Mouse (Mus musculus) lung, adult 2 months (tissue): ENCODE data around the gene Smyd3. TPM values are rescaled to one million over a fixed set of nuclear protein-coding genes. Genes with fewer than 3 reads are reported as not detected.

Source experiments
- DNase-seq: peaks from one replicate; pipeline ENCODE4 v3.0.0; 2022
- H3K4me1 ChIP-seq: fragments of 200-500 bp; 2 replicates; pipeline ENCODE4 v1.6.1; 2011; ENCODE audit warnings: low read length; ENCODE audit not compliant: control insufficient read depth, insufficient read depth
- H3K4me3 ChIP-seq: fragments of 200-500 bp; replicated peaks from 2 replicates; pipeline ENCODE3; 2011; ENCODE audit warnings: low read depth, mild to moderate bottlenecking, control low read depth, low read length; ENCODE audit errors: extremely low read depth
- CTCF ChIP-seq: fragments of 200-500 bp; IDR thresholded peaks from 2 replicates; pipeline ENCODE4 v1.5.1; 2011; ENCODE audit warnings: mild to moderate bottlenecking, low read length, control low read depth; ENCODE audit not compliant: insufficient read depth
- POLR2A ChIP-seq: fragments of 200-500 bp; IDR thresholded peaks from 2 replicates; pipeline ENCODE4 v1.6.1; 2011; ENCODE audit warnings: low read depth, mild to moderate bottlenecking, control low read depth, low read length, borderline replicate concordance; ENCODE audit errors: extremely low read depth
- WGBS: fragments of 180-500 bp; shearing (Covaris S2); methylation state at CpG from one replicate; pipeline ENCODE4 v1.1.7; 2018; 5-methylcytosine and 5-hydroxymethylcytosine counted together
- polyA plus RNA-seq: library from polyadenylated mRNA; depleted of rRNA; stranded (reverse); fragments of >200 nt; gene quantifications from 2 replicates; pipeline ENCODE4 v1.2.3, GENCODE M21; 2012

Gene Smyd3
- polyA plus RNA-seq, 1 experiment = 4.7 TPM

DNA sequence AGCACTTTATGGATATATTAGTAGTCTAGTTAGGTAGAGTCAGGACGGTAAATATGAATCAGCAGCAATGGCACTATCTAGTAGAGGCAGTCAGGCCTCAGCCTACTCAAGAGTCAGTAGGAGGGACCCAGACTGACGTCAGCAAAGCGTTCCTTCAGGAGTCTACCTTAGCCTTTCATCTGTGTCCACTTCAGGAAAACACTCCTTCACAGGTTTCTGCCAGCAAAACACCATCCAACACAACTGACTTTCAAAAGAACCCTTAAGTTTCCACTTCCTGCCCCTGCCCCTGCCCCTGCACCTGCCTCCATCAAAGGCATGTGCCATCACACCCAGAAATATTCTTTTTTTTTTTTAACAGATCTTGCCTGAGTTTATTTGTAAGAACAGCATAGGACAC is 2.1 kb upstream of the Smyd3 start:
- 66% methylated on average over 3 of the region's 3 CpGs for WGBS
- no peak for DNase-seq

DNA sequence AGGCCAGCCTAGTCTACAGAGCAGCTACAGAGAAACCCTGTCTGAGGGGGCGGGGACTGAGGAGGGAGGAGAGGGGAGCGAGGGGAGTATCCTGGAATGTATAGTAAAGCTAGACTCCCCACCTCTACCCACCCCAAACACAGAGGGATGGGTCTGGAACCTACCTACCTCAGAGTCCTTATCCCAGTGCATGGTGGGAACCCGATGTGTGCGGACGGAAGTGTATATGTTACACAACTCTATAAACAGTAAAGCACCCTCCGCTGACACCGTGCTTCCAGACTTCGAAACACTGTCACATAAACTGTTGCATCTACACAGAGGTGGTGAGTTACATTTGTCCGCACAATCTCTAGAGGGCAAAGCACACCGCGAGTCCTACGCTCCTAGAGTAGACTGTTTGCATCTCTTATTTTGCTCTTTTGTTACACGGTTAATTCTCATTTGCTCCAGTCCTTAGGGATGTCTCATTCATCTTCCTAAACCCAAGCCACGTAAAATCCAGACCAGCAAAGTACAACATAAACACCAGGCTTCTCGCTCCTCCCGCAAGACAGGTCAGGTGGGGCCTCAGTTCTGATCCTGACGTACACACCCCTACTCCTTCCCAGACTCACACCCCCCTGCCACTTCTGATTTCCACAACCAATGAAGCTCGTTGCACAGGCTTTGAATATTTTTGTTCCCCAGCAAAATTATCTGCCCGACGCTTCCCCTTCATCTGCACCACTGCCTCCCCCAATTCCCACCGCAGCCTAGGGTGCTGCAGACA is 714 bp downstream of the Smyd3 start:
- peak; percentile 15 for DNase-seq
- WGBS = under 1% methylated on average over 21 of the region's 21 CpGs
- Histone ChIP-seq H3K4me1 (0 out of 2 replicates have a peak, but pooled peaks cover 2% of the 10 kb centered on the region), H3K4me3 (peak overlapping the region; percentile 77)
- TF ChIP-seq CTCF = no peak

More for the DNA sequence above, 2.1 kb upstream of the Smyd3 start:
- no peak overlapping the region for H3K4me3 ChIP-seq
- TF ChIP-seq POLR2A = no peak
- TF ChIP-seq CTCF = no peak
- H3K4me1 ChIP-seq = 0 out of 2 replicates have a peak, but pooled peaks cover 2% of the 10 kb centered on the region

DNA sequence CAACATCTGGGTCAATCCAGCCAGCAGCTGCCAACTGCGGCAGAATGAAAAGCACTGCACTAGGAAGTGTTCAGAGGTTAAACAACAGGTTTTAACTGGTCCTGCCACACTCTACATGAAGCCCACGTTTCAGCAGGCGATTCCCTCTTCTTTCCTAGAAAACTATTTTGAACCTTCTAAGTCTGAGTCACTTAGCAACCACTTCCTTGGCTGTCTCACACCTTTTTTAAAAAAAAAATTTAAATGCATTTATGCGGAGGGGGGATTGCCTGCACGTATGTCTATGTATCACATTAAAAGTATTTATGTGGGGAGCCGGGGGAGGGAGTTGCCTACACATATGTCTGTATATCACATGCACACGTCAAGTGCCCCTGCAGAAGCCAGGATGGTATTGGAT is 5.9 kb downstream of the Smyd3 start:
- WGBS = 70% methylated on average over 7 of the region's 7 CpGs
- no peak for TF ChIP-seq POLR2A
- TF ChIP-seq CTCF = no peak
- Histone ChIP-seq H3K4me3 (no peak overlapping the region), H3K4me1 (no peaks in the 10 kb centered on the region)
- DNase-seq = no peak

GRCm38 (mm10) chr1:179510546-179511340 is 7.1 kb downstream of the Smyd3 start:
- Histone ChIP-seq H3K4me3 (no peak overlapping the region), H3K4me1 (no peaks in the 10 kb centered on the region)
- 86% methylated on average over 13 of the region's 13 CpGs for WGBS
- TF ChIP-seq POLR2A (no peak), CTCF (no peak)
- no peak for DNase-seq

DNA sequence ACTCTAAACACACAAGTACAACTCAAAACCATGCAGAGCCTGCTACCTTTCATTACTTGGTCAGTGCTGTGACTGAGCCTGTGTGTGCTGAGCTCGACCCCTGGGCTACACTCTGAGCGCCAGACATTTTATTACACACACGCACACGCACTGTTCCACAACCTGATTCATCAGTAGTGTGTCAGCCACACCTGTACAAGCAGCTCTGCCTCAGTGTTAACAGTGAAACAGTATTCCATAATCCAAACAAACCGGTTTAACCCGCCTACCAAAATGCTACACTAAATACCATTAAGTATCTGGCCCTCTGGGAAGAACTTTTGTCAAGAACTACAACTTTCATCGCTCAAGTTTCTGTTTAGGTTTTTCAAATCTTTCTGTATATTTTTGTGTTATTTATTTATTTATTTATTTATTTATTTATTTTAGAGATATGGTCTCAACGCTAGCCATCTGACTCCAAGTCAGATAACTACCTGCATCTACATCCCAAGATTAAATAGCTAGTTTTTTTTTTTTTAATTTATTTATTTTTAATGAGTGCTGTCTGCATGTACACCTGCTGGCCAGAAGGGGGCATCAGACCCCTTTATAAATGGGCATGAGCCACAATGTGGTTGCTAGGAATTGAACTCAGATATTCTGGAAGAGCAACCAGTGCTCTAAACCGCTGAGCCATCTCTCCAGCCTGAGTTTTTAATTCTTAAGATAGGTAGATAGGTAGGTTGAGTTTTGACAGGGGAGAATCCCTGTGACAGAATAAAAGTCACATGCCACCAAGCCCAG is 11.1 kb downstream of the Smyd3 start:
- 55% methylated on average over 9 of the region's 9 CpGs for WGBS
- H3K4me3 ChIP-seq = no peak overlapping the region
- TF ChIP-seq CTCF (peak; percentile 43; the same call in 1 of the 2 replicates), POLR2A (no peak)
- peak; percentile 14 for DNase-seq
- H3K4me1 ChIP-seq = no peaks in the 10 kb centered on the region

- no peaks in the 10 kb centered on the region for H3K4me1 ChIP-seq
- TF ChIP-seq CTCF (no peak), POLR2A (no peak)
- no peak for DNase-seq
- WGBS = 8% methylated on average over 3 of the region's 3 CpGs
- H3K4me3 ChIP-seq = no peak overlapping the region
Measured at GRCm38 (mm10) chr1:179502565-179502964, 15.3 kb downstream of the Smyd3 start.

DNA sequence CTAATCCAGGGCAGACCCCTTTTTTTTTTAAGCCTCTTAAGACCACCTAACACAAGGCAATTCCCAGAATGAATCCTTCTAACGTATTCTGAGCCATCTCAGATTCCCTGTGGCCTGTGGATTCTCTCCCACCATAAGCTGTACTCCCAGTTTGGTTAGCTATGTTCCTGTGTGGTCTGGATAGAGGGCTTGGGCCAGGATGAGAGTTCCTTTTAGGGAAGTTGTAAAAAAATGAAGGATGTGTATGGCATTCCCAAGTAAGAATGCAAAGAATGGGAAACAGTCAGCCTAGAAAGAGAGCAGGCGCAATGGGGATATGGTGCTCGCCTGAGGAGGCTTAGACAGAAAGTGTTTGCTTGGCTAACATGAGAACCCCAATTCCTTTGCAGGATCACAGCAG is 18.6 kb downstream of the Smyd3 start:
- H3K4me3 ChIP-seq = no peak overlapping the region
- TF ChIP-seq POLR2A (no peak), CTCF (no peak)
- 67% methylated on average over 3 of the region's 3 CpGs for WGBS
- H3K4me1 ChIP-seq = no peaks in the 10 kb centered on the region
- DNase-seq = no peak

DNA sequence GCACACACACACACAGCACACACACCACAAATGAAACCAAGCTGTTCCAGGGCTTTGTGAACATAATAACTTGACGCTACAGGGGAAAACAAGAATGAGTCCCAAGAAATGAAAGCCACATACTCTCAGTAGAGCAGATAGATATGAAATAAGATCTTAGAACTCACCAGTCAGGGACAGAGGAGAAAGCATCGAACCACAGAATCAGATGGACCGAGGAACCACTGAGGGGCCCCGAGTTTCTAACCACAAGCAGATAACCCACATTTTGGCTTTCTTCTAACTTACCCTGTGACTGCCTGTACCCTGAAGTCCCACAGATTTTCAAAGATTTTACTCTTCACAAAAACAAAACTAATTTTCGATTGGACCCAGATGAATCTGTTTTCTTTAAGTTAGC is 24.9 kb downstream of the Smyd3 start:
- 80% methylated on average over 5 of the region's 5 CpGs for WGBS
- Histone ChIP-seq H3K4me1 (no peaks in the 10 kb centered on the region), H3K4me3 (no peak overlapping the region)
- TF ChIP-seq CTCF (no peak), POLR2A (no peak)
- DNase-seq = no peak

DNA sequence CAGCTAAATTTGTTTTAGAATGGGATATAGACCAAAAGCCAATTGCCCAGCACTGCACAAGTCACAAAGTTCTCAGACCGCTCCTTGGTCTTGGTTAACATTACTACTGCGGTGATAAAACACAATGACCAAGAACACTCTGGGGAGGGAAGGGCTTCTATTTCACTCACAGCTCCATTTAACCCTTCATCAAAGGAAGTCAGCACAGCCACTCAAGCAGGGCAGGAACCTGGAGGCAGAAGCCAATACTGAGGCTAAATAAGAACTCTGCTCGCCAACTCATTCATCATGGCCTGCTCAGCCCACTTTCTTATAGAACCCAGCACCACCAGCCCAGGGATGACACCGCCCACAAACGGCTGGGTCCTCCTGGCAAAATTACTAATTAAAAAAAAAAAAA is 29.3 kb downstream of the Smyd3 start:
- TF ChIP-seq POLR2A (no peak), CTCF (no peak)
- no peak overlapping the region for H3K4me3 ChIP-seq
- WGBS = 93% methylated on average over 5 of the region's 5 CpGs
- no peak for DNase-seq
- H3K4me1 ChIP-seq = no peaks in the 10 kb centered on the region; the same call in 1 of the 2 replicates
